ENCODE assay signal across 11 mouse cellular contexts in the genomic region with DNA sequence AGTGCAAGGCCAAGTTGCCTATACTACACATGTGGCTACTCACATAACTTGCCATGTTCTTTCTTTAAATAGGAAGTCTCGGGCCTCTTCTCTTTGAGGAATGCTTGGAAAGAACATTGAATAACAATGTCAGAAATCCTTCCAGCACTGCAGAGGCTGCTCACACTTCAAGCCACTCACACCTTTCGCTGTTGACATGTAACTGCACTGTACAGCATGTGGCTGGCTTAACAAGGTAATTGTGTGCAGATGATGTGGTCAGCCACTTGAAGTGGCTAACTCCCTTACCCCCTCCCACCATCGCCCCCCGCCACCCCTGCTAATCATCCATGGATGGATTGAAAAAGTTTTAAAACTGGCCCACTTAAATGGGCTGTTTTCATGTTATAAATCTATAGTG. TPM values are rescaled to one million over a fixed set of nuclear protein-coding genes. Genes with fewer than 3 reads are reported as not detected.
DNase-seq lines count a peak whose midpoint lies in the region; TF ChIP-seq lines count a peak whose summit lies in the region.
"Had no signal": no experiment of that assay in that cellular context is flagged by ENCODE, and none has a peak within 500 bp of the region (broad histone marks: within the 10 kb centered on the region; RNA-seq: fewer than 3 reads in every experiment).

No protein-coding gene starts in this region.

- intact Hi-C loops in gastrocnemius, adult 2 months (cut with DNase I): loop anchor here (5.0 to 10.0 kb wide), 2 partner anchors 186 to 279 kb away; no protein-coding TSS in a partner anchor
- intact Hi-C loops in gastrocnemius, postnatal 36 days (cut with DNase I): no loop called here

- H3K36me3 ChIP-seq in limb, embryonic 10.5 days: peaks cover 5% of the 10 kb centered on the region; the same call in 1 of the 2 replicates

- H3K27me3 ChIP-seq in limb, embryonic 10.5 days (ENCODE audit: low read depth, poor library complexity, severe bottlenecking): no peaks in the 10 kb centered on the region

- H3K9me3 ChIP-seq in limb, embryonic 10.5 days (replicated peaks): no peaks in the 10 kb centered on the region

- no peak for DNase-seq in gastrocnemius, adult 2 months
- no peak for DNase-seq in gastrocnemius, postnatal 4 days (ENCODE audit: low spot score in 2 of 2)
- peak; percentile 49 for DNase-seq in embryo, embryonic 11 days
- peak; percentile 31 to 68 for DNase-seq in heart, adult 9 months (ENCODE audit: low spot score in 2 of 2)
- DNase-seq in limb, embryonic 10.5 days (ENCODE audit: low spot score): peak; percentile 58
- DNase-seq in adipocyte (ENCODE audit: low spot score): no peak
- DNase-seq in gastrocnemius, postnatal 36 days: no peak
- DNase-seq in thymus, postnatal 10 days (ENCODE audit: low spot score in 2 of 2): no peak

- H3K4me3 ChIP-seq in gastrocnemius, adult 2 months: no peak overlapping the region
- H3K4me3 ChIP-seq in limb, embryonic 10.5 days: no peak overlapping the region

- 41% methylated on average over 4 of the region's 4 CpGs for WGBS in limb, embryonic 10.5 days

- no peak for TF ChIP-seq CTCF in gastrocnemius, adult 2 months (IDR thresholded peaks at IDR 0.05)

- H3K27ac ChIP-seq in gastrocnemius, adult 2 months: 0 out of 2 replicates have a peak overlapping the region, but pooled peaks have one; percentile 24
- H3K27ac ChIP-seq in limb, embryonic 10.5 days: peak overlapping the region; percentile 94; the same call in 1 of the 2 replicates

- H3K4me1 ChIP-seq in limb, embryonic 10.5 days: peaks cover 48% of the 10 kb centered on the region

RNA-seq across cellular contexts. Expression of a gene that starts 1.7 kb away (rescaled TPM):
- 10 to 100 TPM; 14.6 to 65.9 TPM for total RNA-seq in gastrocnemius, adult 2 months (2021)
- total RNA-seq in gastrocnemius, postnatal 4 days (2021): 10 to 100 TPM; 29.5 to 40.8 TPM
- polyA plus RNA-seq in limb, embryonic 10.5 days (2016; fragmentation: Nextera tagmentation; extraction: Ambion mirVana): 4.0 and 4.3 TPM in 2 replicates
- 10 to 100 TPM; 20.1 to 29.7 TPM for total RNA-seq in gastrocnemius, postnatal 36 days (2021)
- total RNA-seq: common myeloid progenitor, adult 5-6 weeks; hematopoietic stem cell, adult 5-6 weeks; MEL had no signal

Comparison
In these comparisons a context has a peak if more than half of its experiments do, and no peak if none do; other contexts are left out.
1. DNase-seq: peak in embryo, embryonic 11 days (single experiment), heart, adult 9 months (2 of 2) and limb, embryonic 10.5 days (single experiment); none in gastrocnemius, adult 2 months (single experiment), gastrocnemius, postnatal 4 days (0 of 2), adipocyte (single experiment), gastrocnemius, postnatal 36 days (0 of 2) and thymus, postnatal 10 days (0 of 2).